ENCODE assay signal across 8 mouse cellular contexts in genomic region chr5:64739311-64740261, GRCm38 (mm10).
A peak's percentile ranks its signal among the peaks of the same experiment; 100 is the strongest.
DNase-seq lines count a peak whose midpoint lies in the region; ATAC-seq and TF ChIP-seq lines count a peak whose summit lies in the region.

No protein-coding gene starts in this region.

- 0 out of 2 replicates have a peak overlapping the region, but pooled peaks have one; percentile 10 for H3K9ac ChIP-seq in ES-E14 (ENCODE audit: insufficient read depth, low read depth, low read length, poor library complexity, severe bottlenecking)
- no peak overlapping the region for H3K9ac ChIP-seq in embryonic facial prominence, embryonic 12.5 days

- H3K27ac ChIP-seq in ES-E14 (ENCODE audit: insufficient read depth, low read depth, low read length, poor library complexity, severe bottlenecking) = peak overlapping the region; percentile 81; the same call in 1 of the 2 replicates
- peak overlapping the region; percentile 85 for H3K27ac ChIP-seq in embryonic facial prominence, embryonic 12.5 days

- 11% methylated on average over 15 of the region's 15 CpGs for WGBS in embryonic facial prominence, embryonic 12.5 days

- H3K4me1 ChIP-seq in ES-E14 (ENCODE audit: control insufficient read depth in 2 of 2, insufficient read depth in 2 of 2, low read length in 2 of 2, poor library complexity in 1 of 2) = peaks cover 4 to 14% of the 10 kb centered on the region in 2 experiments; a peak in 3 of 4 replicates
- H3K4me1 ChIP-seq in embryonic facial prominence, embryonic 12.5 days = peaks cover 29% of the 10 kb centered on the region

- no peak for DNase-seq in ES-E14 (ENCODE audit: low read depth, low spot score)
- peak; percentile 16 for DNase-seq in hindlimb bud, embryonic 11.5 days (ENCODE audit: extremely low spot score, low read depth, low spot score)
- DNase-seq in lung, postnatal 4 days = peak; percentile 35 to 64
- DNase-seq in adrenal gland, adult (ENCODE audit: inconsistent age in 2 of 2, low spot score in 1 of 2) = no peak
- no peak for DNase-seq in B cell, adult 2 months
- no peak for DNase-seq in left cerebral cortex, postnatal 36 days (ENCODE audit: low spot score in 2 of 2)

- intact Hi-C loops in left cerebral cortex, postnatal 36 days (cut with DNase I) = no loop called here

- H3K36me3 ChIP-seq in ES-E14 (ENCODE audit: control insufficient read depth, insufficient read depth, low read length, poor library complexity, severe bottlenecking) = no peaks in the 10 kb centered on the region
- H3K36me3 ChIP-seq in embryonic facial prominence, embryonic 12.5 days = no peaks in the 10 kb centered on the region

- no peak overlapping the region; the same call in 1 of the 2 replicates for H3K4me2 ChIP-seq in embryonic facial prominence, embryonic 12.5 days (replicated peaks)

- H3K9me3 ChIP-seq in ES-E14 (ENCODE audit: control insufficient read depth, insufficient read depth, low read depth, low read length) = no peaks in the 10 kb centered on the region
- no peaks in the 10 kb centered on the region for H3K9me3 ChIP-seq in embryonic facial prominence, embryonic 12.5 days

- H3K27me3 ChIP-seq in embryonic facial prominence, embryonic 12.5 days = no peaks in the 10 kb centered on the region

- peak; percentile 79 for ATAC-seq in embryonic facial prominence, embryonic 12.5 days (ENCODE audit: insufficient number of reproducible peaks, insufficient read depth, low FRiP score, low TSS enrichment)
- ATAC-seq in cerebellum, adult (ENCODE audit: insufficient number of reproducible peaks, low FRiP score, low TSS enrichment) = no peak

- in situ Hi-C loops in ES-E14 (cut with MboI; ENCODE audit: low sequenced_read_pairs in 2 of 2, unreplicated experiment in 2 of 2) = no loop called here

- no peak overlapping the region for H3K4me3 ChIP-seq in ES-E14 (ENCODE audit: insufficient read depth in 1 of 2, low read depth in 1 of 2, low read length in 2 of 2, poor library complexity in 1 of 2, severe bottlenecking in 1 of 2)
- no peak overlapping the region for H3K4me3 ChIP-seq in embryonic facial prominence, embryonic 12.5 days

TF ChIP-seq in ES-E14, 5 proteins besides CTCF, POLR2A, EP300 and RAD21:
- TF ChIP-seq MAFK (IDR thresholded peaks at IDR 0.05; ENCODE audit: insufficient read depth, low read depth, low read length) (peak; percentile 94), CHD2 (IDR thresholded peaks at IDR 0.05; ENCODE audit: low read depth, low read length) (peak; percentile 79), HCFC1 (IDR thresholded peaks at IDR 0.05; ENCODE audit: borderline replicate concordance, insufficient read depth, low read length) (no peak)

Comparison
In these comparisons a context has a peak if more than half of its experiments do, and no peak if none do; other contexts are left out.
1. DNase-seq: peak in hindlimb bud, embryonic 11.5 days (single experiment) and lung, postnatal 4 days (2 of 2); none in ES-E14 (single experiment), adrenal gland, adult (0 of 2), B cell, adult 2 months (0 of 2) and left cerebral cortex, postnatal 36 days (0 of 2).